Mouse (Mus musculus) kidney, adult 2 months (tissue): ENCODE measurements around the gene Rnf207.

Source experiments
- CTCF ChIP-seq: fragments of 200-500 bp; conservative IDR thresholded peaks from 2 replicates; pipeline ENCODE4 v1.5.1; 2011; ENCODE audit warnings: low read depth, mild to moderate bottlenecking, control low read depth, low read length, moderate library complexity, mixed read lengths; ENCODE audit not compliant: insufficient read depth, insufficient read length
- POLR2A ChIP-seq: fragments of 200-500 bp; IDR thresholded peaks from one replicate; pipeline ENCODE4 v1.6.1; 2011; ENCODE audit warnings: low read depth, low read length, control low read depth

GRCm38 (mm10) chr4:152303172-152303571, 15.6 kb downstream of the Rnf207 start:
- no peak for TF ChIP-seq CTCF
- no peak for TF ChIP-seq POLR2A
